Mouse (Mus musculus) ES-E14 (cell line): ENCODE results near the gene Dpf2. TPM values are rescaled to one million over a fixed set of nuclear protein-coding genes. Genes with fewer than 3 reads are reported as not detected.

Source experiments
- DNase-seq: peaks from one replicate; pipeline ENCODE4 v3.0.0-alpha.2; 2013; ENCODE audit warnings: low read depth, low spot score
- H3K27ac ChIP-seq: 2 replicates; pipeline ENCODE4 v1.5.1; 2012; ENCODE audit warnings: low read depth, mild to moderate bottlenecking, low read length, moderate library complexity, mixed read lengths; ENCODE audit not compliant: poor library complexity, insufficient read depth, severe bottlenecking
- H3K36me3 ChIP-seq: 2 replicates; pipeline ENCODE4 v1.6.1; 2012; ENCODE audit warnings: mild to moderate bottlenecking, low read length, moderate library complexity, mixed read lengths; ENCODE audit not compliant: control insufficient read depth, poor library complexity, insufficient read depth, severe bottlenecking
- H3K4me1 ChIP-seq, 2 experiments: fragments of 150-350 bp in 1 of 2; sonication (generic) in 1 of 2; 2 replicates each; pipeline ENCODE4 v1.6.1; 2012; ENCODE audit warnings: low read length in 2 of 2, mild to moderate bottlenecking in 1 of 2, mixed read lengths in 1 of 2; ENCODE audit not compliant: control insufficient read depth in 2 of 2, insufficient read depth in 2 of 2, poor library complexity in 1 of 2
- H3K4me3 ChIP-seq, 2 experiments: fragments of 150-350 bp in 1 of 2; sonication (generic) in 1 of 2; 2 replicates each; pipeline ENCODE4 v1.5.1; 2012; ENCODE audit warnings: low read length in 2 of 2, low read depth in 1 of 2, mild to moderate bottlenecking in 1 of 2, mixed read lengths in 1 of 2; ENCODE audit not compliant: insufficient read depth in 1 of 2, poor library complexity in 1 of 2, severe bottlenecking in 1 of 2
- H3K9ac ChIP-seq: 2 replicates; pipeline ENCODE4 v1.6.1; 2012; ENCODE audit warnings: low read depth, mild to moderate bottlenecking, low read length, mixed read lengths; ENCODE audit not compliant: poor library complexity, insufficient read depth, severe bottlenecking
- H3K9me3 ChIP-seq: fragments of 150-350 bp; sonication (generic); 2 replicates; pipeline ENCODE4 v1.6.1; 2012; ENCODE audit warnings: low read depth, mild to moderate bottlenecking, low read length; ENCODE audit not compliant: control insufficient read depth, insufficient read depth
- CHD2 ChIP-seq: IDR thresholded peaks from 2 replicates; pipeline ENCODE4 v1.6.1; 2014; ENCODE audit warnings: mild to moderate bottlenecking, low read depth, low read length, inconsistent platforms
- HCFC1 ChIP-seq: IDR thresholded peaks from 2 replicates; pipeline ENCODE4 v1.6.1; 2012; ENCODE audit warnings: low read length, inconsistent platforms, borderline replicate concordance; ENCODE audit not compliant: insufficient read depth
- MAFK ChIP-seq: IDR thresholded peaks from 2 replicates; pipeline ENCODE4 v1.6.1; 2014; ENCODE audit warnings: mild to moderate bottlenecking, low read depth, low read length, inconsistent platforms; ENCODE audit not compliant: insufficient read depth
- ZC3H11A ChIP-seq: IDR thresholded peaks from 2 replicates; pipeline ENCODE4 v1.6.1; 2012; ENCODE audit warnings: low read depth, mild to moderate bottlenecking, inconsistent platforms, low read length, borderline replicate concordance
- ZNF384 ChIP-seq: IDR thresholded peaks from 2 replicates; pipeline ENCODE4 v1.6.1; 2012; ENCODE audit warnings: low read depth, low read length, inconsistent platforms
- in situ Hi-C, 2 experiments: fragments of 600-800 bp; cut with MboI; formaldehyde crosslinking; loops; one replicate each; pipeline ENCODE4 v1.15.1; 2025; ENCODE audit warnings: low sequenced_read_pairs in 2 of 2, inconsistent platforms in 1 of 2; ENCODE audit not compliant: unreplicated experiment in 2 of 2
- total RNA-seq: library from RNA; depleted of rRNA; stranded (reverse); fragments of 300-350 nt; gene quantifications from 2 replicates; pipeline ENCODE4 v1.2.3, GENCODE M21; 2012

The Dpf2 gene
- total RNA-seq, 1 experiment = 37.9 TPM

- Histone ChIP-seq H3K9ac (no peak overlapping the region), H3K4me3 (no peak overlapping the region), H3K9me3 (no peaks in the 10 kb centered on the region), H3K36me3 (peaks cover 74% of the 10 kb centered on the region), H3K27ac (no peak overlapping the region), H3K4me1 (peaks cover 1 to 6% of the 10 kb centered on the region in 2 experiments; a peak in 2 of 4 replicates)
- no peak for DNase-seq
- in situ Hi-C loops = no loop called here
- no peak for TF ChIP-seq ZC3H11A
Observed at GRCm38 (mm10) chr19:5942581-5942980, 29.8 kb upstream of the Dpf2 start.

GRCm38 (mm10) chr19:5940656-5941055 is 27.8 kb upstream of the Dpf2 start:
- Histone ChIP-seq H3K4me1 (peaks cover 1 to 6% of the 10 kb centered on the region in 2 experiments; a peak in 2 of 4 replicates), H3K36me3 (peaks cover 58% of the 10 kb centered on the region), H3K27ac (no peak overlapping the region), H3K9ac (no peak overlapping the region), H3K9me3 (no peaks in the 10 kb centered on the region), H3K4me3 (no peak overlapping the region)
- in situ Hi-C loops = no loop called here
- TF ChIP-seq ZC3H11A (no peak), ZNF384 (no peak), CHD2 (no peak), MAFK (no peak), HCFC1 (no peak)
- no peak for DNase-seq

- H3K36me3 ChIP-seq = peaks cover 53% of the 10 kb centered on the region
- H3K27ac ChIP-seq = no peak overlapping the region
- TF ChIP-seq MAFK = no peak
- no peak for TF ChIP-seq HCFC1
- no peak for TF ChIP-seq ZNF384
- TF ChIP-seq ZC3H11A = no peak
- TF ChIP-seq CHD2 = no peak
- H3K4me1 ChIP-seq = peaks cover 1 to 3% of the 10 kb centered on the region in 2 experiments; a peak in 2 of 4 replicates
- DNase-seq = no peak
- H3K4me3 ChIP-seq = no peak overlapping the region
- no peak overlapping the region for H3K9ac ChIP-seq
- in situ Hi-C loops = no loop called here
- H3K9me3 ChIP-seq = no peaks in the 10 kb centered on the region
Observed at GRCm38 (mm10) chr19:5940173-5940572, 27.4 kb upstream of the Dpf2 start.

GRCm38 (mm10) chr19:5939715-5940114 is 26.9 kb upstream of the Dpf2 start:
- no peak for DNase-seq
- Histone ChIP-seq H3K4me1 (peaks cover 0 to 1% of the 10 kb centered on the region in 2 experiments; a peak in 1 of 4 replicates), H3K27ac (no peak overlapping the region), H3K36me3 (peaks cover 49% of the 10 kb centered on the region), H3K4me3 (no peak overlapping the region), H3K9ac (no peak overlapping the region), H3K9me3 (no peaks in the 10 kb centered on the region)
- in situ Hi-C loops = no loop called here
- no peak for TF ChIP-seq CHD2
- TF ChIP-seq ZC3H11A = no peak
- no peak for TF ChIP-seq ZNF384
- no peak for TF ChIP-seq HCFC1
- TF ChIP-seq MAFK = no peak

GRCm38 (mm10) chr19:5938516-5938915 is 25.7 kb upstream of the Dpf2 start:
- in situ Hi-C loops = no loop called here
- Histone ChIP-seq H3K36me3 (peaks cover 38% of the 10 kb centered on the region), H3K27ac (no peak overlapping the region)

More at GRCm38 (mm10) chr19:5938516-5938915, 25.7 kb upstream of the Dpf2 start:
- H3K9ac ChIP-seq = no peak overlapping the region
- no peak overlapping the region for H3K4me3 ChIP-seq
- TF ChIP-seq HCFC1 = no peak
- no peak for TF ChIP-seq ZC3H11A
- TF ChIP-seq ZNF384 = no peak
- no peak for TF ChIP-seq CHD2
- TF ChIP-seq MAFK = no peak
- peaks cover 0 to 1% of the 10 kb centered on the region in 2 experiments; a peak in 1 of 4 replicates for H3K4me1 ChIP-seq
- no peaks in the 10 kb centered on the region for H3K9me3 ChIP-seq
- no peak for DNase-seq
